In genomic region chr2:160075694-160076093, GRCm38 (mm10) we compare ENCODE assay signal across 14 mouse cellular contexts.
DNase-seq lines count a peak whose midpoint lies in the region.
"Had no signal": no experiment of that assay in that cellular context is flagged by ENCODE, and none has a peak within 500 bp of the region (broad histone marks: within the 10 kb centered on the region; RNA-seq: fewer than 3 reads in every experiment).

No protein-coding gene starts in this region.

- peak; percentile 23 for DNase-seq in 3134 (ENCODE audit: extremely low read depth, insufficient read length, low spot score)
- peak; percentile 69 for DNase-seq in Muller cell, postnatal 12 days (ENCODE audit: inconsistent ontology term)
- peak; percentile 24 for DNase-seq in brain, adult 2 months (ENCODE audit: low read depth, low spot score)
- no peak for DNase-seq in yolk sac, embryonic 10.5 days (ENCODE audit: low spot score)
- no peak for DNase-seq in kidney, postnatal 36 days
- DNase-seq in ovary, postnatal 10 days (ENCODE audit: low spot score), result no peak
- DNase-seq: adrenal gland, adult 8-10 months; adrenal gland, postnatal 25 days; cerebellum, adult 18-20 months; cerebellum, adult 9-10 months; cerebellum, postnatal 14 days; gastrocnemius, adult 2 months; gastrocnemius, postnatal 14 days; kidney, adult 2 months had no signal

Comparison
In these comparisons a context has a peak if more than half of its experiments do, and no peak if none do; other contexts are left out.
1. DNase-seq: peak in 3134 (single experiment), Muller cell, postnatal 12 days (single experiment) and brain, adult 2 months (single experiment); none in yolk sac, embryonic 10.5 days (single experiment), kidney, postnatal 36 days (0 of 2) and ovary, postnatal 10 days (single experiment).